Mouse (Mus musculus) intestine, embryonic 16.5 days (tissue): ENCODE results near the gene Btg3. TPM values are rescaled to one million over a fixed set of nuclear protein-coding genes. Genes with fewer than 3 reads are reported as not detected.

Experiments
- ATAC-seq: fragments of 200-750 bp; cut with Nextera tagmentation; 2 replicates; pipeline ENCODE4 v1.8.0; 2017; ENCODE audit warnings: moderate TSS enrichment, moderate library complexity
- H3K27ac ChIP-seq: fragments of 300-500 bp; sonication (generic); 2 replicates; pipeline ENCODE4 v1.5.1; 2014; ENCODE audit warnings: mild to moderate bottlenecking, low read length
- H3K27me3 ChIP-seq: fragments of 300-500 bp; sonication (generic); replicated peaks from 2 replicates; pipeline ENCODE4 v1.6.1; 2014; ENCODE audit warnings: low read length, control low read depth, mixed read lengths; ENCODE audit not compliant: control insufficient read depth, insufficient read depth
- H3K36me3 ChIP-seq: fragments of 300-500 bp; sonication (generic); 2 replicates; pipeline ENCODE4 v1.6.1; 2014; ENCODE audit warnings: low read length, control low read depth; ENCODE audit not compliant: control insufficient read depth, insufficient read depth
- H3K4me1 ChIP-seq: fragments of 300-500 bp; sonication (generic); 2 replicates; pipeline ENCODE4 v1.6.1; 2014; ENCODE audit warnings: low read length, control low read depth, mixed read lengths; ENCODE audit not compliant: control insufficient read depth, insufficient read depth
- H3K4me2 ChIP-seq: fragments of 300-500 bp; sonication (generic); 2 replicates; pipeline ENCODE4 v1.6.1; 2014; ENCODE audit warnings: low read depth, low read length, control low read depth
- H3K4me3 ChIP-seq: fragments of 300-500 bp; sonication (generic); 2 replicates; pipeline ENCODE4 v1.5.1; 2014; ENCODE audit warnings: mild to moderate bottlenecking, low read length
- H3K9ac ChIP-seq: fragments of 300-500 bp; sonication (generic); 2 replicates; pipeline ENCODE4 v1.6.1; 2014; ENCODE audit warnings: low read depth, low read length
- H3K9me3 ChIP-seq: fragments of 300-500 bp; sonication (generic); 2 replicates; pipeline ENCODE4 v1.6.1; 2016; ENCODE audit warnings: low read length, control low read depth; ENCODE audit not compliant: control insufficient read depth
- WGBS: fragments of 180-500 bp; shearing (Covaris S2); extraction: QIAGEN DNeasy Blood & Tissue Kit; methylation state at CpG from one replicate; pipeline ENCODE4 v1.1.7; 2014; 5-methylcytosine and 5-hydroxymethylcytosine counted together
- polyA plus RNA-seq: library from polyadenylated mRNA; unstranded; fragments of >200 nt; fragmentation: Nextera tagmentation; extraction: Ambion mirVana; gene quantifications from 2 replicates; pipeline ENCODE4 v1.2.1, GENCODE M21; 2015

Gene Btg3
- 9.4 and 15.3 TPM in 2 replicates for polyA plus RNA-seq

- peak; percentile 98 for ATAC-seq
- WGBS: 3% methylated on average over 34 of the region's 57 CpGs
- H3K9me3 ChIP-seq: no peaks in the 10 kb centered on the region
Measured at GRCm38 (mm10) chr16:78376745-78377570, at the start of gene Btg3. TSS of gene Btg3 (minus strand) at chr16:78377192.

GRCm38 (mm10) chr16:78417733-78418132 lies 40.7 kb upstream of the Btg3 start:
- Histone ChIP-seq H3K9me3 (no peaks in the 10 kb centered on the region), H3K27me3 (no peaks in the 10 kb centered on the region), H3K4me2 (no peak overlapping the region), H3K4me1 (no peaks in the 10 kb centered on the region), H3K4me3 (no peak overlapping the region), H3K27ac (no peak overlapping the region), H3K36me3 (no peaks in the 10 kb centered on the region), H3K9ac (no peak overlapping the region)
- no peak for ATAC-seq
- 61% methylated on average over 10 of the region's 10 CpGs for WGBS

More at GRCm38 (mm10) chr16:78376745-78377570, at the start of gene Btg3:
- Histone ChIP-seq H3K4me3 (peak within 1 kb of the TSS; percentile 82), H3K36me3 (no peaks in the 10 kb centered on the region), H3K27me3 (no peaks in the 10 kb centered on the region), H3K27ac (peak within 1 kb of the TSS; percentile 49), H3K9ac (peak within 1 kb of the TSS; percentile 92), H3K4me2 (peak within 1 kb of the TSS; percentile 67), H3K4me1 (peaks cover 4% of the 10 kb centered on the region; the same call in 1 of the 2 replicates)

- ATAC-seq: no peak
- no peaks in the 10 kb centered on the region for H3K36me3 ChIP-seq
- 14% methylated on average over 3 of the region's 3 CpGs for WGBS
- no peaks in the 10 kb centered on the region for H3K4me1 ChIP-seq
- H3K27ac ChIP-seq: no peak overlapping the region
- no peaks in the 10 kb centered on the region for H3K9me3 ChIP-seq
- no peak overlapping the region for H3K4me2 ChIP-seq
- no peak overlapping the region for H3K4me3 ChIP-seq
- no peaks in the 10 kb centered on the region for H3K27me3 ChIP-seq
- H3K9ac ChIP-seq: no peak overlapping the region
Measured at GRCm38 (mm10) chr16:78416500-78416899, 39.5 kb upstream of the Btg3 start.

- Histone ChIP-seq H3K27ac (no peak overlapping the region), H3K36me3 (no peaks in the 10 kb centered on the region), H3K4me2 (no peak overlapping the region), H3K4me1 (no peaks in the 10 kb centered on the region), H3K27me3 (no peaks in the 10 kb centered on the region), H3K9me3 (no peaks in the 10 kb centered on the region), H3K4me3 (no peak overlapping the region), H3K9ac (no peak overlapping the region)
- 87% methylated on average over 10 of the region's 10 CpGs for WGBS
- ATAC-seq: no peak
Measured at GRCm38 (mm10) chr16:78409991-78410390, 33.0 kb upstream of the Btg3 start.

- no peak for ATAC-seq
- Histone ChIP-seq H3K4me3 (no peak overlapping the region), H3K4me1 (no peaks in the 10 kb centered on the region), H3K9me3 (no peaks in the 10 kb centered on the region), H3K9ac (no peak overlapping the region), H3K4me2 (no peak overlapping the region), H3K27ac (no peak overlapping the region), H3K27me3 (no peaks in the 10 kb centered on the region), H3K36me3 (no peaks in the 10 kb centered on the region)
- 87% methylated on average over 6 of the region's 6 CpGs for WGBS
Measured at GRCm38 (mm10) chr16:78407855-78408254, 30.9 kb upstream of the Btg3 start.

GRCm38 (mm10) chr16:78406657-78407056 lies 29.7 kb upstream of the Btg3 start:
- ATAC-seq: no peak
- Histone ChIP-seq H3K4me3 (no peak overlapping the region), H3K9ac (no peak overlapping the region), H3K27me3 (no peaks in the 10 kb centered on the region), H3K27ac (no peak overlapping the region), H3K4me1 (no peaks in the 10 kb centered on the region), H3K4me2 (no peak overlapping the region), H3K36me3 (no peaks in the 10 kb centered on the region), H3K9me3 (no peaks in the 10 kb centered on the region)
- 80% methylated on average over 2 of the region's 2 CpGs for WGBS

- Histone ChIP-seq H3K36me3 (no peaks in the 10 kb centered on the region), H3K9ac (no peak overlapping the region), H3K9me3 (no peaks in the 10 kb centered on the region), H3K4me2 (no peak overlapping the region), H3K4me3 (no peak overlapping the region), H3K27ac (no peak overlapping the region), H3K4me1 (no peaks in the 10 kb centered on the region), H3K27me3 (no peaks in the 10 kb centered on the region)
- ATAC-seq: no peak
- 54% methylated on average over 2 of the region's 2 CpGs for WGBS
Measured at GRCm38 (mm10) chr16:78402316-78402715, 25.3 kb upstream of the Btg3 start.

- H3K4me2 ChIP-seq: no peak overlapping the region
- no peak overlapping the region for H3K27ac ChIP-seq
- H3K9me3 ChIP-seq: no peaks in the 10 kb centered on the region
- no peaks in the 10 kb centered on the region for H3K36me3 ChIP-seq
- H3K4me3 ChIP-seq: no peak overlapping the region
- no peak for ATAC-seq
- H3K27me3 ChIP-seq: no peaks in the 10 kb centered on the region
- WGBS: 87% methylated on average over 3 of the region's 3 CpGs
- no peaks in the 10 kb centered on the region for H3K4me1 ChIP-seq
- H3K9ac ChIP-seq: no peak overlapping the region
Measured at GRCm38 (mm10) chr16:78399423-78399822, 22.4 kb upstream of the Btg3 start.

- no peaks in the 10 kb centered on the region for H3K36me3 ChIP-seq
- ATAC-seq: no peak
- 87% methylated on average over 6 of the region's 6 CpGs for WGBS
Measured at GRCm38 (mm10) chr16:78398734-78399133, 21.7 kb upstream of the Btg3 start.

More at GRCm38 (mm10) chr16:78398734-78399133, 21.7 kb upstream of the Btg3 start:
- no peak overlapping the region for H3K4me2 ChIP-seq
- no peak overlapping the region for H3K4me3 ChIP-seq
- no peaks in the 10 kb centered on the region for H3K9me3 ChIP-seq
- H3K9ac ChIP-seq: no peak overlapping the region
- H3K4me1 ChIP-seq: no peaks in the 10 kb centered on the region
- no peak overlapping the region for H3K27ac ChIP-seq
- H3K27me3 ChIP-seq: no peaks in the 10 kb centered on the region
